Mouse (Mus musculus) olfactory bulb, adult 2 months (tissue): ENCODE measurements around the gene Cxcr6. TPM values are rescaled to one million over a fixed set of nuclear protein-coding genes. Genes with fewer than 3 reads are reported as not detected.
"Not testable (repeated sequence)": the region's sequence is repeated elsewhere in the genome, so short reads cannot be mapped to it uniquely, and the experiment has no call there.

ENCODE experiments used
- H3K27ac ChIP-seq: fragments of 200-500 bp; 2 replicates; pipeline ENCODE4 v1.5.1; 2012; ENCODE audit warnings: low read depth, low read length; ENCODE audit not compliant: insufficient read depth
- H3K4me1 ChIP-seq: fragments of 200-500 bp; 2 replicates; pipeline ENCODE4 v1.6.1; 2012; ENCODE audit warnings: low read length; ENCODE audit not compliant: control insufficient read depth, insufficient read depth
- H3K4me3 ChIP-seq: fragments of 200-500 bp; 2 replicates; pipeline ENCODE4 v1.5.1; 2012; ENCODE audit warnings: mild to moderate bottlenecking, low read depth, low read length, moderate library complexity; ENCODE audit not compliant: insufficient read depth
- CTCF ChIP-seq: fragments of 200-500 bp; IDR thresholded peaks from 2 replicates; pipeline ENCODE4 v1.5.1; 2012; ENCODE audit warnings: low read depth, mild to moderate bottlenecking, low read length, moderate library complexity; ENCODE audit not compliant: insufficient read depth
- POLR2A ChIP-seq: fragments of 200-500 bp; IDR thresholded peaks from 2 replicates; pipeline ENCODE4 v1.6.1; 2012; ENCODE audit warnings: mild to moderate bottlenecking, low read depth, low read length, moderate library complexity; ENCODE audit not compliant: insufficient read depth
- WGBS: fragments of 180-500 bp; shearing (Covaris S2); methylation state at CpG from one replicate; pipeline ENCODE4 v1.1.7; 2018; 5-methylcytosine and 5-hydroxymethylcytosine counted together
- polyA plus RNA-seq: library from polyadenylated mRNA; stranded (reverse); fragments of >200 nt; gene quantifications from 2 replicates; pipeline ENCODE4 v1.2.4, GENCODE M21; 2012; ENCODE audit warnings: low replicate concordance; ENCODE audit not compliant: missing spikeins, insufficient read depth, insufficient read length

The Cxcr6 gene
- polyA plus RNA-seq, 1 experiment, result not detected

DNA sequence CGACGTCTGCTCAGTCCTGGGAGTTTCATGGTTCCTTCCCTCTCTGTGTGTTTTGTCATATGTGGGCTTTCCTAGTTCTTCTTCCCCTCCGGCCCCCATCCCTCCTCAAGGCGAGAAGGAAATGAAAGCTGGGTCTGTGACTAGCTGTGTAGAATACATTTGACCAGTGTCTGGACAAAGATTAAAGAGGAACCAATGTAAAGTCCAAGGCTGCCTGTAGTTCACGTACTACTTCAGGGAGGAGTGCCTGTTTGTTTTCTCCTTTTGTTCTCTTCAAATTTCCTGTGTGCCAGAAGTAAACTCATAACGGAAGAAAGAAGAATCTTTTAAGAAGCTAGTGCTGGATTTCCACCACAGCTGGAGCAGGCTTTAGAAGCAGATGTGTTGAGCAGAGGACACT is 36.7 kb upstream of the Cxcr6 start:
- H3K4me1 ChIP-seq, result no peaks in the 10 kb centered on the region
- 67% methylated on average over 6 of the region's 6 CpGs for WGBS
- TF ChIP-seq POLR2A (no peak), CTCF (no peak)
- no peak overlapping the region for H3K27ac ChIP-seq
- no peak overlapping the region for H3K4me3 ChIP-seq

DNA sequence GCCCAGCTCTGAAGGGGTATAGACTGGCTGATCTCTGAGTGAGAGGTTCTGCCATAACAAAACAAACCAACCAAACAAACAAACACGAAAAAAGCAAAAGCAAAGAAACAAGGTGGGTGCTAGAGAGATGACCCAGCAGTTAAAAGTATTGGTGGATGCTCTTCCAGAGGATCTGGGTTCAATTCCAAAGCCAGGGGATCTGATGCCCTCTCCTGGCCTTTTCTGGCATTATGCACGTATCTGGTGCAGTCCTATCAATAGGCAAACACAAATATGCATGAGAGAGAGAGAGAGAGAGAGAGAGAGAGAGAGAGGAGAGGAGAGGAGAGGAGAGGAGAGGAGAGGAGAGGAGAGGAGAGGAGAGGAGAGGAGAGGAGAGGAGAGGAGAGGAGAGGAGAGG is 33.0 kb upstream of the Cxcr6 start:
- H3K27ac ChIP-seq, H3K4me3 ChIP-seq, H3K4me1 ChIP-seq: not testable (repeated sequence)
- WGBS, result 48% methylated on average over 2 of the region's 2 CpGs

DNA sequence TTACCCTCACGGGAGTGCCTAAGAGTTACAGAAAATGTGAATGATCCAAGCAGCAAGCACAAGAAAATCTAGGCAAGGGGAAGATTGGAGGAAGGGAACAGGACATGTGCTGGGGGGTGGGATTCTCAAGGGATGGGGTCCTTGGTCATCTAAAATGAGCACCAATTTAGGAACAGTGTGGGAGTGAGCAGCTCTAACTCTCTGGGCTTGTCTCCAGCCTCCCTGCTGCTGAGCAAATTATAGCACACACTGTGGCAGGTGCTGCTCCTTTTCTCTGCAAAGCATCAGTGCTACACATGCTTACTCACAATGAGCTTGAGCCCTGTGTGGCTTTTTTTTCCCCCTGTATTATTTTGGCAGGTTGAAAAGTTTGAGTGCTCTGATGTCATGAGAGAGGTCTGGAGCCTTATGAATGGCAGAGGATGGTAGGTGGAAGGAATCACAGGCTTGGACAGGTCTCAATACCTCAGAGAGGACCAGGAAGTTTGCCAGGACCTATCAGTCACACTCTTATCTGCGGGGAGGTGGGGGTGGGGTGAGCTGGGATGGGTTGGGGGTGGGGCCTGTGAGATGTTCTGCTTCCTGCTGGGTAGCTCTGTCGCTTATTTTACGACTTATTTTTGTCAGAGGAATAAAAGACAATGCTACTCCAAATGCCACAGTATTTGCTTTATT is 17.3 kb upstream of the Cxcr6 start:
- 57% methylated on average over 4 of the region's 4 CpGs for WGBS
- TF ChIP-seq CTCF (no peak), POLR2A (no peak)
- no peaks in the 10 kb centered on the region for H3K4me1 ChIP-seq
- no peak overlapping the region for H3K27ac ChIP-seq
- H3K4me3 ChIP-seq, result no peak overlapping the region

DNA sequence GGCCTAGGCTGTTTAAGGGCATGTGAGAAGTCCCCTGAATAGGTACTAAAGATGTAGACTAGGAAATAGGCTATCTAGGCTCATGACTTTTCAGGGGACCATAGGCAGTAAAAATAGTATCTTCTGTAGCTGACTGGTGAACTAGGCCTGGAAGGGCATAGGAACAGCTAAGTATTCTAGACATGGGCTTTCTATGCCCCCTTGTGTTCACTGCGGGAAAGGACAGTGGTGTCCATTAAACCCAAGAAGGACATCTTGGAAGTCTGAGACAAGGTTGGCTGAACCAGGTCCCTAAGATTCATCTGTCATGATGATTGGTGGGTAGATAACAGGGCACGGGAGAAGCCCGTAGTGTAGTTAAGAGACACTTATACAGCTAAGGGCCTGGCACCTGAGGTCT is 10.1 kb upstream of the Cxcr6 start:
- WGBS, result 70% methylated on average over 3 of the region's 3 CpGs
- Histone ChIP-seq H3K4me3 (no peak overlapping the region), H3K4me1 (no peaks in the 10 kb centered on the region), H3K27ac (no peak overlapping the region)
- TF ChIP-seq POLR2A (no peak), CTCF (no peak)

DNA sequence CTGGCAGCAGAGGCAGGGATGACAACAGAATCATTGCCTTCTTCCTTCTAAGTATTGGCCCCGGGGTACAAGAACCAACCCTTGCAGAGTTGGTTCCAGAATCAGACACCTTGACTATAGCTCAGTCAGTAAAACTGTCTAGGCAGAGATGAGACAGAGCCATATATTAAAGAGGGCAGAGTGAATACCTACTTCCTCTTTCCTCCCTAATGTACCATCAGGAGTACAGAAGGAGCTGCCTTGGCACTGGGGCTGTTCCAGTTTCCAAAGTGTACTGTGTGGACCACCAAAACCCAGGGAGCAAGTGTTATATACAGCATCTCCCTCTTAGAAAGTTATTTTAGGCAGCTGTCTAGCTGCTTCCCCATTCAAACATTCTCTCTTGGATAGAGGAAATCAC is 4.7 kb upstream of the Cxcr6 start:
- Histone ChIP-seq H3K4me3 (no peak overlapping the region), H3K4me1 (no peaks in the 10 kb centered on the region), H3K27ac (no peak overlapping the region)
- TF ChIP-seq CTCF (no peak), POLR2A (no peak)
- 92% methylated on average over 1 of the region's 1 CpGs for WGBS

DNA sequence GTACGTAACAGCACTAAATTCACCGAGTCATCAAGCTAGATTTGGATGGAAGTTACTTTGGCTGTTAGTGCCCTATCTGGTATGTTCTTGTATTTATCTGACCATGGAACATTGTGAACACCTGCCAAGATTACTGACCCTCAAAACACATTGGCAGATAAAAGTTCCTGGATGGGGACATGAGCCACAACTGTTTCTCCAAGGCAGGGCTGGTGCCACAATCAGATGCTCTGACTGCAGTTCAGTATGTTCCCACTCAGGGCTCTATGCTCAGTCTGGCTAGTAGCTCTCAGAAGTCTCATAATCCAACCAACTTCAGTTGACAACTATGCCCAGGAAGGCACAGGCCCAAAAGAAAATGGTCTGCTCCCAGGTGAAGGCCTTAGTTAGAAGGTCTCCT is 3.9 kb upstream of the Cxcr6 start:
- Histone ChIP-seq H3K4me3 (no peak overlapping the region), H3K27ac (no peak overlapping the region), H3K4me1 (no peaks in the 10 kb centered on the region)
- 96% methylated on average over 2 of the region's 2 CpGs for WGBS
- TF ChIP-seq POLR2A, result no peak
- no peak for TF ChIP-seq CTCF

DNA sequence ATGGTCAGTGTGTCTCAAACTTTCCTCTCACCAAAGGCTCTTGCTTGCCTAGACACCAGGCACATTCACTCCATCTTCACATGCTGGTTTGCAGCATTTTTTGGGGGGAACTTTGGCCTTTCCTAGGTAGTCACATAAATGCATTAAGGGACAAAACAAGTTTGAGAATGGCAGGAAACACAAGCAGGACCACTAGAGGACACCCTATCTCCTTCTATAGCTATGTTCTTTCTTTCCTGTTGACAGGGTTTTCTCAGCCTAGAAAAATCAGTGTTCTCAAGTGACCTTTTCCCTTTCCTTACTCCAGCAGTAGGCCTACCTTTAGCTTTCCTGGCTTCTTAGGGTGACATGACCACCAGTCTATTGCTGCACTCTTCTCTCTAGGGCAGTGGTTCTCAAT is 3.4 kb upstream of the Cxcr6 start:
- no peak overlapping the region for H3K4me3 ChIP-seq

DNA sequence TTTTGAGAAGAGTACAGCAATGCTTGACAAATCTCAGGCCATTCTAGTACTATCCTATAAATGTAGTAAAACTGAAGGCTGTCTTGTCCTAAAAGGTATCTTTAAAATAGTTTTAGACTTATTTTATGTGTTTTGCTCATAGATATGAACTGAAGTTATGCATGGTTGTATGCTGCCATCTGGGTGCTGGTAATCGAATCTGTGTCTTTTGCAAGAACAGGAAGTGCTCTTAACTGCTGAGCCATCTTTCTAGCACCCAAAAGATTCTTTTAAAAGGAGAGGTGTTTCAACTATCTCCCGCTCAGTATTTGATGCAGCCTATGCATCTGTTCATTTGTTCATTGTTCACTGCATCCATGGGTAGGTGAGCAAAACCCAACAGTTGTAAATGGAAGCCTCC is 1.0 kb upstream of the Cxcr6 start:
- H3K4me1 ChIP-seq, result no peaks in the 10 kb centered on the region
- no peak overlapping the region for H3K27ac ChIP-seq
- 93% methylated on average over 2 of the region's 2 CpGs for WGBS
- no peak overlapping the region for H3K4me3 ChIP-seq
- TF ChIP-seq CTCF, result no peak
- no peak for TF ChIP-seq POLR2A

More for the DNA sequence above, 3.4 kb upstream of the Cxcr6 start:
- Histone ChIP-seq H3K27ac (no peak overlapping the region), H3K4me1 (no peaks in the 10 kb centered on the region)
- no peak for TF ChIP-seq POLR2A

DNA sequence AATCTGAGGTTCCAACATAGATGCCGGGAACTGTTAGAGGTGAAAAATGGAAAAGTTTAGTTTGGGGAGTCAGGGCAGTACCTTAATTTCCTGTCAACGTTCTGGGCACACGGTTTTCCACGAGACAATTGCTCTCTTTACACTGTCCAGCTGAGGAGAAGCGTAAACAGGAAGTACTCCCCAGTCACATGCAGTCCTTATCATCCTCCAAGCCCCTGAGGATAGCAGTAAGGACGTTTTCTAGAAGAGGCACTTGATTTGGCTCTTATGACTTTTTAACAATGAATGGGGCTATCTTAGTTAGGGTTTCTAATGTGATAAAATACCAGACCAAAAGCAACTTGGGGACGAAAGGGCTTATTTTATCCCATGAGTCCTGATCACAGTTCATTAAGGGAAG is 2.3 kb downstream of the Cxcr6 start:
- WGBS, result 84% methylated on average over 7 of the region's 7 CpGs
- TF ChIP-seq CTCF (no peak), POLR2A (no peak)
- Histone ChIP-seq H3K4me1 (no peaks in the 10 kb centered on the region), H3K4me3 (no peak overlapping the region), H3K27ac (no peak overlapping the region)

DNA sequence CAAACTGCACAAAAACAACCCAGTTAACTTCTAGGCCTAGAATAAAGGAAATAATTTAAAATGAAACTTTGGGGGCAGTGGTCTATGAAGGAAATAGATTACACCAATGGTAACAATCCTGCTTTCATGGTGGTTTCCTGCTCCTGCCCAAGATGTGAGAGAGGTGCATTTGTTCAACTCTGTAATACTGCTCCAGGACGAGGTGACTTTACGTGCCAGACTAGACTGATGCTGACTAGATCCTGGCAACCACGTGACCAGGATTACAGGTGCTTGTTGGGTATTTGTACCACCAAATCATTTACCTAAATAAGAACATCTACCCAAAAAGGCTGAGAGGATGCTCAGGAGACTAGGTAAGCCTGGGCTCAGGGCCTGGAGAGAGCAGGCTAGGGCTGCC is 5.6 kb downstream of the Cxcr6 start:
- TF ChIP-seq CTCF, result no peak
- TF ChIP-seq POLR2A, result no peak
- H3K4me1 ChIP-seq, result no peaks in the 10 kb centered on the region
- no peak overlapping the region for H3K27ac ChIP-seq
- WGBS, result 96% methylated on average over 3 of the region's 3 CpGs
- no peak overlapping the region for H3K4me3 ChIP-seq
